Mouse (Mus musculus) splenic B cell, adult 2 months (primary cell): ENCODE data around the gene Xylt2.

Source experiments
- DNase-seq: peaks from one replicate; pipeline ENCODE4 v3.0.0-alpha.2; 2011; ENCODE audit warnings: low read depth, low spot score
- H3K27me3 ChIP-seq: 2 replicates; pipeline ENCODE4 v1.6.1; 2012; ENCODE audit warnings: mild to moderate bottlenecking, low read length, moderate library complexity, mixed read lengths; ENCODE audit not compliant: control insufficient read depth, poor library complexity, insufficient read depth, severe bottlenecking
- H3K36me3 ChIP-seq: 2 replicates; pipeline ENCODE4 v1.6.1; 2012; ENCODE audit warnings: mild to moderate bottlenecking, low read length, moderate library complexity, mixed read lengths; ENCODE audit not compliant: control insufficient read depth, poor library complexity, insufficient read depth, severe bottlenecking

Gene Xylt2

GRCm38 (mm10) chr11:94646457-94646856 lies 30.9 kb downstream of the Xylt2 start:
- DNase-seq, result no peak
- no peaks in the 10 kb centered on the region for H3K27me3 ChIP-seq
- no peaks in the 10 kb centered on the region for H3K36me3 ChIP-seq

DNA sequence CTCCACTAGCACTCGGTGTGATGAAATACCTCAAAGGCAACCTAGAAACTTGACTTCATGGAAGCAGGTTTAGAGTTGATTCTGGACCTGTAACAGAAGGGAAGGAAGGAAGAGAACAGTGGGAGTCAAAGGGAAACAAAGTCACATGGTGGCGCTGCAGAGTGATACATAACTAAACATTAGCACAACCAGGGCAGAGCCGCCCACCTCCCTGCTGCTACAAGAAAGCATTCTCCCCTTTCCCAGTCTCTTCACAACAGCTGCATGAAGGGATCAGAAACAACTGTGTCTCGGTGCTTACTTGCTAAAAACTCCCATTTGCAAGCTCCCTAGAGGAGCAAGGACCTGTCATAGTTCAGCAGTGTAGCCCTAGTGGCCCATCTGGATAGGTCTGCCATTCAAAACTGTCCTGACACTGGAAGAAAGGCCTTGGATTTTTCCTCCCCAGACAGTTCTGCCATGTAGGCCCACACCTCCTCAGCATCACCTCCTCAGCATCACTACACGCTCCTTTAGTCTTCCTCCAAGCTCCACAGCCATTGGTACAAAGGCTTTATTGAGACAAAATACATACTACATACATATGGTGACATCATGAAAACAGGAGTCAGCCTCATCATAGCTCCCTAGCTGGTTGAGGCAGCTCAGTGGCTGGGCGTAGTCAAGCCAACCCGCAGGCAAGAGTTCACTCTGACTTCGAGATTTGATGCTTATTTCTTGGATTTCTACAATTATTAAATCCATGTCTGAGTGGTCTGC lies 32.7 kb downstream of the Xylt2 start:
- Histone ChIP-seq H3K36me3 (peaks cover 3% of the 10 kb centered on the region; the same call in 1 of the 2 replicates), H3K27me3 (no peaks in the 10 kb centered on the region)
- no peak for DNase-seq

GRCm38 (mm10) chr11:94634431-94634830 lies 42.9 kb downstream of the Xylt2 start:
- peaks cover 19% of the 10 kb centered on the region for H3K36me3 ChIP-seq
- DNase-seq, result no peak
- H3K27me3 ChIP-seq, result no peaks in the 10 kb centered on the region

- DNase-seq, result no peak
- no peaks in the 10 kb centered on the region for H3K27me3 ChIP-seq
- peaks cover 12% of the 10 kb centered on the region for H3K36me3 ChIP-seq
Observed at GRCm38 (mm10) chr11:94632988-94633387, 44.3 kb downstream of the Xylt2 start.

DNA sequence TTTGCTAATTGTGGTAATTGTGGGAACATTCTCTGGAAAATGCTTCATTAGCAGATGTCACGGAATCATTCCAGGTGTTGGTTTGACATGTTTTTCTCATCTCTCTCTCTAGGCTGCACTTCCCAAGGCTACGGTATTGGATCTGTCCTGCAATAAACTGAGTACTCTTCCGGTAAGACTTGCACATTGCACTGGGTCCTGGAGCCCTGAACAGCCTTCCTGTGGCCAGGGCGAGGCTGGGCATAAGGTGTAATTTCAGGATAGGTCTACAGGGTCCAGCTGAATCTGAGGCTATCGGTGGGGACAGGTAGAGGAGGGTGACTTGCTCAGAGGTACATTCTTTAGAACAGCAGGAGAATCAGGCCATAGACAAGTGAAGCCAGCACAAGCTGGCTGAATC lies 45.3 kb downstream of the Xylt2 start:
- Histone ChIP-seq H3K27me3 (no peaks in the 10 kb centered on the region), H3K36me3 (peaks cover 12% of the 10 kb centered on the region)
- DNase-seq, result no peak

GRCm38 (mm10) chr11:94630199-94631011 lies 46.9 kb downstream of the Xylt2 start:
- peak; percentile 34 for DNase-seq
- Histone ChIP-seq H3K27me3 (no peaks in the 10 kb centered on the region), H3K36me3 (peaks cover 5% of the 10 kb centered on the region)

GRCm38 (mm10) chr11:94629884-94630198 lies 47.5 kb downstream of the Xylt2 start:
- Histone ChIP-seq H3K27me3 (no peaks in the 10 kb centered on the region), H3K36me3 (0 out of 2 replicates have a peak, but pooled peaks cover 2% of the 10 kb centered on the region)
- no peak for DNase-seq

DNA sequence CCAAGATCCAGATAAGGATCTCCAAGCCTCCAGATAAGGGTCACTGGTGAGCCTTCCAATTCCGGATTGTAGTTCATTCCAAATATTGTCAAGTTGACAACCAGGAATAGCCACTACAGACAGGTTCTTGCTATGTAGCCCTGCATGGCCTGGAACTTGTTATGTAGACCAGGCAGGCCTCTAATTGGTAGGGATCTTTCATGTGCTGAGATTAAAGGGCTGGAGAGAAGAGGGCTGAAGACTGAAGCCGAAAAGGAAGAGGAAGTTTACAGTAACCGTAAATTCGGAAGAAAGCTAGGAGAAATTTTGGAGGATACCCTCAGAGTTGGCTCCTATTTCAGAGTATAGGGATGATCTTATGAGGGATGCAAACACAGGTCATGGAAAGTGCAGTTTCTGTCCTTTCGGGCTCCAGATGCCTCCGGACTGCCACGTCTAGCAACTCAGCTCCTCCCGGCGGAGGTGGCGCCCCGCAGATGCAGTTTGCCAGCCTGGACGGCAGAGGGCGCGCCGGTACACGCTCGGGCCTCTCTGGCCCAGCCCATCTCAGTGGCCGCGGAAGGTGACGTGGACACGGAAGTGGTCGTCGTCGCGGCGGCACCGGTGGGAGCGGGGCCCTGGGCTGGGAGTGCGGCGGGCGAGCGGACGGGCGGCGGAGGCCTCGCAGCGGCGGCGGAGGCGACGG lies 48.0 kb downstream of the Xylt2 start, which contains the start of gene Lrrc59:
Gene Lrrc59 (plus strand): TSS at position 569 of the 685 bp plus-strand sequence.
- peak; percentile 96 for DNase-seq
- no peaks in the 10 kb centered on the region for H3K27me3 ChIP-seq
- 0 out of 2 replicates have a peak, but pooled peaks cover 2% of the 10 kb centered on the region for H3K36me3 ChIP-seq

- Histone ChIP-seq H3K27me3 (no peaks in the 10 kb centered on the region), H3K36me3 (no peaks in the 10 kb centered on the region)
- DNase-seq, result no peak
Observed at GRCm38 (mm10) chr11:94622162-94622561, 55.2 kb downstream of the Xylt2 start.

- DNase-seq, result peak; percentile 42
- Histone ChIP-seq H3K36me3 (no peaks in the 10 kb centered on the region), H3K27me3 (no peaks in the 10 kb centered on the region)
Observed at GRCm38 (mm10) chr11:94621458-94621852, 55.9 kb downstream of the Xylt2 start.

DNA sequence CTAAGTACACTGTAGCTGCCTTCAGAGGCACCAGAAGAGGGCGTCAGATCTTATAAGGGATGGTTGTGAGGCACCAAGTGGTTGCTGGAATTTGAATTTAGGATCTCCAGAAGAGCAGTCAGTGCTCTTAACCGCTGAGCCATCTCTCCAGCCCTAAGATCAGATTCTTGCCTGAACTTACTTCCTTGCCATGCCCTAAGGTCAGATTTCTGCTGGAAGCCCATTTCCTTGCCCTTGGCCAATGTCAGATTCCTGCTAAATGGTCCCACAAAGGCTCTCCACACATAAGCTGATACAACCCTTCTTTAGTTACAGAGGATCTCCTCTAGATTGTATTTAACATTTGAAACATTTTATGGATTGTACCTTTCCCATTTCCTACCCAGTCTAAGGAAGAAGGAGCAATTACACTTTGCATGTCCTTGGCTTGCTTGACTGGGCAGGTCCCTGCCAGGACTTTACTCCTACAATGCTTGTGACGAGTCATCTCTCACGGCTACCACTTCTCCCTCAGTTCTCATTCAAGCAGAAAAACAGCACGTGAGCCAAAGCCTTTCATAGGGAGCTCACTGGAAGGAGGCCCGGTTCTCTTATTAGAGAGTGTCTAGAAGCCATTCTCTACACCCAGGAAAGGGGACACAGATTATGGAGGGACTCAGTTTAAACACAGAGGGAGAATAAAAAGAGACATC lies 56.4 kb downstream of the Xylt2 start:
- DNase-seq, result no peak
- no peaks in the 10 kb centered on the region for H3K27me3 ChIP-seq
- H3K36me3 ChIP-seq, result no peaks in the 10 kb centered on the region

GRCm38 (mm10) chr11:94617646-94618045 lies 59.7 kb downstream of the Xylt2 start:
- no peaks in the 10 kb centered on the region for H3K36me3 ChIP-seq
- no peak for DNase-seq
- no peaks in the 10 kb centered on the region for H3K27me3 ChIP-seq

DNA sequence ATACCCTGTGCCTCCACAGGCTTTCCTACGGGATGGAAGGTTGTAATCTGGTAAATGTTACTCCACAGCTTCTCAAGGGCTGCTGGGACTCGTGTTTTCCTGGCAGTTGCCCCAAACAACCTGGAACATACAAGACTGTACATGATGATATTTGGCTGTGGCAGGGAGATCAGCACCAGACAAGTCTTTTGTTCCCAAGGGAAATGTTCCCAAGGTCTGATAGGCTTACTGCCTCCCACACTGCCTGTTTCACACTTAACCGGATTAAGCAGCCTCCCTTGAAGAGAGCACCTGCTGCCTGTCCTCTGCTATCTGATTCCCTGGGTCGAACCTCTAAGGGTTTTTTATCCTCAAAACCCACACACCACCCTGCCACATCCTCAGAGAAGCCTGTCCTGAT lies 61.8 kb downstream of the Xylt2 start:
- DNase-seq, result no peak
- no peaks in the 10 kb centered on the region for H3K36me3 ChIP-seq
- no peaks in the 10 kb centered on the region for H3K27me3 ChIP-seq

- DNase-seq, result no peak
- no peaks in the 10 kb centered on the region for H3K36me3 ChIP-seq
- H3K27me3 ChIP-seq, result no peaks in the 10 kb centered on the region
Observed at GRCm38 (mm10) chr11:94614603-94615002, 62.7 kb downstream of the Xylt2 start.
